17 mouse cellular contexts compared by ENCODE assay signal in genomic region chr3:101236261-101236660, GRCm38 (mm10). TPM values are rescaled to one million over a fixed set of nuclear protein-coding genes. Genes with fewer than 3 reads are reported as not detected.
DNase-seq lines count a peak whose midpoint lies in the region; ATAC-seq lines count a peak whose summit lies in the region.
"Had no signal": no experiment of that assay in that cellular context is flagged by ENCODE, and none has a peak within 500 bp of the region (broad histone marks: within the 10 kb centered on the region; RNA-seq: fewer than 3 reads in every experiment).

No protein-coding gene starts in this region.

- no peak for ATAC-seq in heart, embryonic 13.5 days (ENCODE audit: extremely low read depth, insufficient number of reproducible peaks, low FRiP score, low TSS enrichment)
- ATAC-seq in lung, embryonic 15.5 days (ENCODE audit: borderline replicate concordance, extremely low read depth, low FRiP score, low TSS enrichment) = no peak
- no peak for ATAC-seq in megakaryocyte, adult 5-6 weeks (ENCODE audit: poor library complexity, severe bottlenecking)

- H3K4me2 ChIP-seq in heart, embryonic 13.5 days = peak overlapping the region; percentile 19; the same call in 1 of the 2 replicates
- peak overlapping the region; percentile 32; the same call in 1 of the 2 replicates for H3K4me2 ChIP-seq in lung, embryonic 15.5 days
- H3K4me2 ChIP-seq: heart, embryonic 15.5 days; liver, embryonic 13.5 days; midbrain, embryonic 12.5 days had no signal

- H3K27me3 ChIP-seq in heart, embryonic 13.5 days (replicated peaks) = no peaks in the 10 kb centered on the region
- H3K27me3 ChIP-seq in lung, embryonic 15.5 days = no peaks in the 10 kb centered on the region
- H3K27me3 ChIP-seq: heart, embryonic 15.5 days; liver, embryonic 13.5 days; midbrain, embryonic 12.5 days had no signal

- WGBS in heart, embryonic 13.5 days = 38% methylated on average over 15 of the region's 15 CpGs
- 18% methylated on average over 15 of the region's 15 CpGs for WGBS in lung, embryonic 15.5 days

- no peak overlapping the region for H3K4me3 ChIP-seq in heart, embryonic 13.5 days
- H3K4me3 ChIP-seq in lung, embryonic 15.5 days = no peak overlapping the region
- H3K4me3 ChIP-seq: gastrocnemius, adult 2 months; heart, embryonic 15.5 days; liver, embryonic 13.5 days; midbrain, embryonic 12.5 days had no signal

- no peaks in the 10 kb centered on the region for H3K36me3 ChIP-seq in heart, embryonic 13.5 days
- no peaks in the 10 kb centered on the region for H3K36me3 ChIP-seq in lung, embryonic 15.5 days
- H3K36me3 ChIP-seq: heart, embryonic 15.5 days; liver, embryonic 13.5 days; midbrain, embryonic 12.5 days had no signal

- DNase-seq in heart, adult 18-20 months = no peak
- DNase-seq in lung, adult 18-20 months = no peak
- peak; percentile 77 for DNase-seq in induced T-regulatory cell, adult 2 months (ENCODE audit: low read depth)
- DNase-seq in thymus, postnatal 10 days (ENCODE audit: low spot score in 2 of 2) = peak; percentile 55 to 58
- DNase-seq in ovary, postnatal 14 days (ENCODE audit: low spot score) = no peak
- DNase-seq: cerebellum, adult 9-10 months; gastrocnemius, adult 2 months; kidney, postnatal 10 days; liver, embryonic 13.5 days had no signal

- no peak overlapping the region for H3K27ac ChIP-seq in heart, embryonic 13.5 days (replicated peaks)
- H3K27ac ChIP-seq in lung, embryonic 15.5 days = no peak overlapping the region
- H3K27ac ChIP-seq: gastrocnemius, adult 2 months; heart, embryonic 15.5 days; liver, embryonic 13.5 days had no signal

- no peak overlapping the region for H3K9ac ChIP-seq in heart, embryonic 13.5 days
- H3K9ac ChIP-seq in lung, embryonic 15.5 days = no peak overlapping the region
- H3K9ac ChIP-seq: heart, embryonic 15.5 days; liver, embryonic 13.5 days; midbrain, embryonic 12.5 days had no signal

- peaks cover 7% of the 10 kb centered on the region; the same call in 1 of the 2 replicates for H3K4me1 ChIP-seq in heart, embryonic 13.5 days
- peaks cover 6% of the 10 kb centered on the region; the same call in 1 of the 2 replicates for H3K4me1 ChIP-seq in lung, embryonic 15.5 days
- H3K4me1 ChIP-seq: heart, embryonic 15.5 days; liver, embryonic 13.5 days had no signal

- no peaks in the 10 kb centered on the region for H3K9me3 ChIP-seq in heart, embryonic 13.5 days
- H3K9me3 ChIP-seq in lung, embryonic 15.5 days = no peaks in the 10 kb centered on the region
- H3K9me3 ChIP-seq: heart, embryonic 15.5 days; liver, embryonic 13.5 days; midbrain, embryonic 12.5 days had no signal

RNA-seq across cellular contexts. Expression of gene Cd2, which starts 51.5 kb away (rescaled TPM):
- polyA plus RNA-seq in heart, embryonic 13.5 days (2015; fragmentation: Nextera tagmentation; extraction: Ambion mirVana) = 0.18 TPM in 1 of 2 replicates, not detected in the other
- 1 to 10 TPM in 1 of 2 experiments, under 1 TPM in 1; 0.32 to 4.6 TPM for total RNA-seq in heart, adult 18-20 months (2021)
- polyA plus RNA-seq in lung, embryonic 15.5 days (2015; fragmentation: Nextera tagmentation; extraction: Ambion mirVana) = 0.62 and 0.81 TPM in 2 replicates
- 3.1 and 3.2 TPM in 2 replicates for total RNA-seq in megakaryocyte, adult 5-6 weeks (2015)
- 6.6 and 7.3 TPM in 2 replicates for total RNA-seq in megakaryocyte, adult 5-6 weeks (2017)
- total RNA-seq: gastrocnemius, adult 2 months; left cerebral cortex, postnatal 10 days; MEL had no signal
- polyA plus RNA-seq: embryonic facial prominence, embryonic 14.5 days; liver, embryonic 13.5 days; midbrain, embryonic 12.5 days had no signal

Comparison
In these comparisons a context has a peak if more than half of its experiments do, and no peak if none do; other contexts are left out.
1. DNase-seq: peak in induced T-regulatory cell, adult 2 months (single experiment) and thymus, postnatal 10 days (2 of 2); none in heart, adult 18-20 months (0 of 2), lung, adult 18-20 months (0 of 2) and ovary, postnatal 14 days (single experiment).